Mouse (Mus musculus) c-Kit-positive CD71-positive TER-119-negative erythroid progenitor cells, embryonic 14.5 days (primary cell): ENCODE results near the gene Epn1.
"Not testable (repeated sequence)": the region's sequence is repeated elsewhere in the genome, so short reads cannot be mapped to it uniquely, and the experiment has no call there.

Experiments used
- DNase-seq: peaks from one replicate; pipeline ENCODE4 v3.0.0-alpha.2; 2013; ENCODE audit warnings: low read depth

The Epn1 gene

GRCm38 (mm10) chr7:5058631-5059030, 21.4 kb upstream of the Epn1 start:
- no peak for DNase-seq

- DNase-seq = no peak
Observed at GRCm38 (mm10) chr7:5059421-5059820, 20.6 kb upstream of the Epn1 start.

- peak; percentile 67 for DNase-seq
Observed at GRCm38 (mm10) chr7:5060239-5060731, 19.8 kb upstream of the Epn1 start.

- peak; percentile 98 for DNase-seq
Observed at GRCm38 (mm10) chr7:5060944-5061773, 18.9 kb upstream of the Epn1 start.

- peak; percentile 67 for DNase-seq
Observed at GRCm38 (mm10) chr7:5061774-5062359, 18.2 kb upstream of the Epn1 start, which contains the start of gene U2af2. U2af2 (plus strand) TSS chr7:5062143.

- DNase-seq = peak; percentile 72
Observed at GRCm38 (mm10) chr7:5062360-5063001, 17.6 kb upstream of the Epn1 start.

GRCm38 (mm10) chr7:5064886-5065285, 15.1 kb upstream of the Epn1 start:
- no peak for DNase-seq

GRCm38 (mm10) chr7:5073586-5073985, 6.4 kb upstream of the Epn1 start:
- DNase-seq = peak; percentile 59

- no peak for DNase-seq
Observed at GRCm38 (mm10) chr7:5074984-5075383, 5.1 kb upstream of the Epn1 start.

GRCm38 (mm10) chr7:5076931-5077330, 3.1 kb upstream of the Epn1 start:
- DNase-seq = peak; percentile 56

- DNase-seq = not testable (repeated sequence)
Observed at GRCm38 (mm10) chr7:5079365-5080009, 548 bp upstream of the Epn1 start.

GRCm38 (mm10) chr7:5080815-5081214, 780 bp downstream of the Epn1 start:
- no peak for DNase-seq

GRCm38 (mm10) chr7:5081241-5081640, 1.2 kb downstream of the Epn1 start:
- peak; percentile 71 for DNase-seq

- no peak for DNase-seq
Observed at GRCm38 (mm10) chr7:5081939-5082338, 1.9 kb downstream of the Epn1 start.

GRCm38 (mm10) chr7:5083325-5084105, 3.5 kb downstream of the Epn1 start:
- no peak for DNase-seq

GRCm38 (mm10) chr7:5085512-5085911, 5.5 kb downstream of the Epn1 start:
- no peak for DNase-seq

GRCm38 (mm10) chr7:5086921-5087440, 6.9 kb downstream of the Epn1 start:
- DNase-seq = no peak

- no peak for DNase-seq
Observed at GRCm38 (mm10) chr7:5087886-5088285, 7.9 kb downstream of the Epn1 start.

- no peak for DNase-seq
Observed at GRCm38 (mm10) chr7:5089853-5090252, 9.8 kb downstream of the Epn1 start.

- DNase-seq = no peak
Observed at GRCm38 (mm10) chr7:5091008-5091728, 11.1 kb downstream of the Epn1 start.

- DNase-seq = no peak
Observed at GRCm38 (mm10) chr7:5092381-5092780, 12.3 kb downstream of the Epn1 start.
